ENCODE assay signal across 8 mouse cellular contexts in the genomic region with DNA sequence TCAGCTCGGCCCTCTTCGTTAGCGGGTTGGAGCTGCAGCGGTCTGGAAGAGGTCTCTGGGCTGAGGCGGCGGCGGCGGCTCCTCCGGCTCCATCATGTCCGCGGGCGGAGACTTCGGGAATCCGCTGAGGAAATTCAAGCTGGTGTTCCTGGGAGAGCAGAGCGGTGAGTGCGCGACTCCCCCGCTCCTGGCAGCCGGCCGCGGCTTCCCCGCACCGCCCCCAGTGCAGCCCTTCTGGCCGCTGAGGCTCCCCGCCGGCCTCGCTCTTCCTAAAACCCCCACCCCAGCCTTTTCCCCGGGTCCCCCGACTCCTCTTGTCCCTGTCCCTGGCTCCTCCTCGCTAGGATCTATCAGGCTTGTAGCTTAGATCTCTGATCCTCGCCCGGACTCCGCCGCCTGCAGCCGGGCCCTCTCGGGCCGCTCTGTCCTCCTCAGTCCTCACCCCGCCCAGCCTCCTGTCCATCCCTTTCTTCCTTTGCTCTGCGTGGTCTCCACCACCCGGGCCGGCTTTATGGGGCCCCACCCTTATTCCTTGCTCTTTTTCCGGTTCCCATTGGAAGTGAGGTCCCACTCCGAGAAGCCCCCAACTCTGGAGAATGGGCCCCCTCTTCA. TPM values are rescaled to one million over a fixed set of nuclear protein-coding genes. Genes with fewer than 3 reads are reported as not detected.
DNase-seq lines count a peak whose midpoint lies in the region; ATAC-seq and TF ChIP-seq lines count a peak whose summit lies in the region.

Gene Mrpl48 (minus strand): TSS at position 172 of the 612 bp plus-strand sequence.

- TF ChIP-seq POLR2A in myocyte (IDR thresholded peaks at IDR 0.05; ENCODE audit: insufficient read length, low read depth): no peak

- WGBS in forebrain, embryonic 11.5 days: under 1% methylated on average over 43 of the region's 43 CpGs
- WGBS in heart, embryonic 14.5 days: under 1% methylated on average over 43 of the region's 43 CpGs
- 1% methylated on average over 43 of the region's 43 CpGs for WGBS in liver, embryonic 12.5 days (ENCODE audit: insufficient replicate concordance)
- WGBS in stomach, embryonic 16.5 days: under 1% methylated on average over 43 of the region's 43 CpGs

- H3K36me3 ChIP-seq in E14TG2a.4 (ENCODE audit: insufficient read depth, low read length) (no peaks in the 10 kb centered on the region), myocyte (ENCODE audit: control insufficient read depth, insufficient read depth) (no peaks in the 10 kb centered on the region)
- no peaks in the 10 kb centered on the region for H3K36me3 ChIP-seq in forebrain, embryonic 11.5 days (ENCODE audit: control insufficient read depth, insufficient read depth, low read length)
- no peaks in the 10 kb centered on the region for H3K36me3 ChIP-seq in heart, embryonic 14.5 days (ENCODE audit: control insufficient read depth, insufficient read depth, low read length)
- H3K36me3 ChIP-seq in liver, embryonic 12.5 days: no peaks in the 10 kb centered on the region
- H3K36me3 ChIP-seq in stomach, embryonic 16.5 days (ENCODE audit: control insufficient read depth, insufficient read depth, low read length): no peaks in the 10 kb centered on the region

- no peaks in the 10 kb centered on the region for H3K9me3 ChIP-seq in E14TG2a.4 (ENCODE audit: low read length)
- H3K9me3 ChIP-seq in forebrain, embryonic 11.5 days (ENCODE audit: control insufficient read depth, low read length): no peaks in the 10 kb centered on the region
- no peaks in the 10 kb centered on the region for H3K9me3 ChIP-seq in heart, embryonic 14.5 days (ENCODE audit: control insufficient read depth, low read length)
- no peaks in the 10 kb centered on the region for H3K9me3 ChIP-seq in liver, embryonic 12.5 days (replicated peaks)
- no peaks in the 10 kb centered on the region for H3K9me3 ChIP-seq in stomach, embryonic 16.5 days (replicated peaks; ENCODE audit: control insufficient read depth, low read length)

- H3K27me3 ChIP-seq in E14TG2a.4 (ENCODE audit: insufficient read depth, low read length): no peaks in the 10 kb centered on the region
- H3K27me3 ChIP-seq in forebrain, embryonic 11.5 days (ENCODE audit: control insufficient read depth, insufficient read depth, low read length): no peaks in the 10 kb centered on the region
- no peaks in the 10 kb centered on the region for H3K27me3 ChIP-seq in heart, embryonic 14.5 days (ENCODE audit: control insufficient read depth, insufficient read depth, low read length)
- H3K27me3 ChIP-seq in liver, embryonic 12.5 days (replicated peaks): 0 out of 2 replicates have a peak, but pooled peaks cover 8% of the 10 kb centered on the region
- H3K27me3 ChIP-seq in myocyte (ENCODE audit: control insufficient read depth, insufficient read depth, insufficient read length): no peaks in the 10 kb centered on the region
- no peaks in the 10 kb centered on the region for H3K27me3 ChIP-seq in stomach, embryonic 16.5 days (ENCODE audit: control insufficient read depth, insufficient read depth, low read length)

- DNase-seq in c-Kit-negative CD71-positive TER-119-positive erythroid progenitor cells, embryonic 14.5 days (ENCODE audit: low read depth, low spot score): peak; percentile 45
- DNase-seq in forebrain, embryonic 11.5 days (ENCODE audit: low spot score): peak; percentile 75
- DNase-seq in kidney, postnatal 10 days: peak; percentile 76

- H3K4me2 ChIP-seq in forebrain, embryonic 11.5 days (ENCODE audit: low read depth, low read length, severe bottlenecking): peak within 1 kb of the TSS; percentile 55
- peak within 1 kb of the TSS; percentile 84 for H3K4me2 ChIP-seq in heart, embryonic 14.5 days (ENCODE audit: low read length)
- peak within 1 kb of the TSS; percentile 77 for H3K4me2 ChIP-seq in liver, embryonic 12.5 days
- peak within 1 kb of the TSS; percentile 94 for H3K4me2 ChIP-seq in myocyte (ENCODE audit: low read depth)
- H3K4me2 ChIP-seq in stomach, embryonic 16.5 days (ENCODE audit: low read depth, low read length): peak within 1 kb of the TSS; percentile 84

- peak within 1 kb of the TSS; percentile 98 for H3K27ac ChIP-seq in forebrain, embryonic 11.5 days (ENCODE audit: low read depth, low read length)
- H3K27ac ChIP-seq in heart, embryonic 14.5 days (replicated peaks in 1 of 2; ENCODE audit: control insufficient read depth in 1 of 2, insufficient read depth in 1 of 2, low read depth in 2 of 2, low read length in 2 of 2): peak within 1 kb of the TSS; percentile 95 to 100
- peak within 1 kb of the TSS; percentile 100 for H3K27ac ChIP-seq in liver, embryonic 12.5 days
- peak within 1 kb of the TSS; percentile 97 for H3K27ac ChIP-seq in stomach, embryonic 16.5 days (ENCODE audit: low read length)

- peaks cover 50% of the 10 kb centered on the region for H3K79me2 ChIP-seq in myocyte (ENCODE audit: control insufficient read depth, insufficient read depth)

- peak within 1 kb of the TSS; percentile 100 for H3K4me3 ChIP-seq in E14TG2a.4 (replicated peaks; ENCODE audit: low read length)
- H3K4me3 ChIP-seq in forebrain, embryonic 11.5 days (ENCODE audit: low read depth, low read length): peak within 1 kb of the TSS; percentile 96
- peak within 1 kb of the TSS; percentile 95 to 100 for H3K4me3 ChIP-seq in heart, embryonic 14.5 days (ENCODE audit: control insufficient read depth in 1 of 2, insufficient read depth in 1 of 2, low read depth in 1 of 2, low read length in 2 of 2)
- H3K4me3 ChIP-seq in liver, embryonic 12.5 days: peak within 1 kb of the TSS; percentile 98
- H3K4me3 ChIP-seq in myocyte: peak within 1 kb of the TSS; percentile 77
- peak within 1 kb of the TSS; percentile 90 for H3K4me3 ChIP-seq in stomach, embryonic 16.5 days (replicated peaks; ENCODE audit: low read length)

- peaks cover 22% of the 10 kb centered on the region for H3K4me1 ChIP-seq in E14TG2a.4 (replicated peaks; ENCODE audit: low read depth, low read length)
- no peaks in the 10 kb centered on the region for H3K4me1 ChIP-seq in forebrain, embryonic 11.5 days (replicated peaks; ENCODE audit: control insufficient read depth, insufficient read depth, low read length)
- peaks cover 2 to 9% of the 10 kb centered on the region in 2 experiments; a peak in 3 of 4 replicates for H3K4me1 ChIP-seq in heart, embryonic 14.5 days (ENCODE audit: control insufficient read depth in 2 of 2, insufficient read depth in 2 of 2, low read length in 2 of 2)
- H3K4me1 ChIP-seq in liver, embryonic 12.5 days: peaks cover 22% of the 10 kb centered on the region
- H3K4me1 ChIP-seq in stomach, embryonic 16.5 days (ENCODE audit: control insufficient read depth, insufficient read depth, low read length): peaks cover 7% of the 10 kb centered on the region; the same call in 1 of the 2 replicates

- H3K9ac ChIP-seq in forebrain, embryonic 11.5 days (ENCODE audit: low read length): peak within 1 kb of the TSS; percentile 98
- H3K9ac ChIP-seq in heart, embryonic 14.5 days (ENCODE audit: low read length): peak within 1 kb of the TSS; percentile 100
- H3K9ac ChIP-seq in liver, embryonic 12.5 days: peak within 1 kb of the TSS; percentile 99
- H3K9ac ChIP-seq in stomach, embryonic 16.5 days (ENCODE audit: low read length): peak within 1 kb of the TSS; percentile 98

- ATAC-seq in forebrain, embryonic 11.5 days (replicated peaks; ENCODE audit: low FRiP score): peak; percentile 44
- peak; percentile 25 for ATAC-seq in heart, embryonic 14.5 days (ENCODE audit: insufficient number of reproducible peaks, insufficient read depth, low FRiP score, low read depth)
- peak; percentile 28 for ATAC-seq in liver, embryonic 12.5 days
- peak; percentile 22 for ATAC-seq in stomach, embryonic 16.5 days (ENCODE audit: insufficient read depth, low FRiP score)

- no peak for TF ChIP-seq CTCF in E14TG2a.4 (conservative IDR thresholded peaks at IDR 0.05; ENCODE audit: low read length)

- H3ac ChIP-seq in myocyte (ENCODE audit: control insufficient read depth, insufficient read length): peak within 1 kb of the TSS; percentile 99

TF ChIP-seq in myocyte, 11 proteins besides CTCF, POLR2A, EP300 and RAD21:
- no peak for TF ChIP-seq USF1 (IDR thresholded peaks at IDR 0.05; ENCODE audit: low read depth)
- TF ChIP-seq TCF3 (IDR thresholded peaks at IDR 0.05; ENCODE audit: insufficient read length, low read depth): no peak
- TF ChIP-seq MYOG (IDR thresholded peaks at IDR 0.05; ENCODE audit: control insufficient read depth in 1 of 3, insufficient read depth in 1 of 3, insufficient read length in 2 of 3, low read depth in 2 of 3): no peak
- no peak for TF ChIP-seq REST (IDR thresholded peaks at IDR 0.05; ENCODE audit: insufficient read depth, insufficient read length)
- TF ChIP-seq TCF12 (IDR thresholded peaks at IDR 0.05; ENCODE audit: insufficient read depth, poor library complexity, severe bottlenecking): no peak
- TF ChIP-seq POLR2AphosphoS2 (IDR thresholded peaks at IDR 0.05; ENCODE audit: insufficient read length, low read depth): no peak
- no peak for TF ChIP-seq SRF (IDR thresholded peaks at IDR 0.05; ENCODE audit: control insufficient read depth, insufficient read length, low read depth)
- no peak for TF ChIP-seq E2F4 (IDR thresholded peaks at IDR 0.05; ENCODE audit: insufficient read depth)
- TF ChIP-seq CEBPB (IDR thresholded peaks at IDR 0.05; ENCODE audit: insufficient read depth, poor library complexity, severe bottlenecking): no peak
- TF ChIP-seq MYOD1 (IDR thresholded peaks at IDR 0.05; ENCODE audit: control insufficient read depth in 1 of 3, insufficient read length in 2 of 3, low read depth in 2 of 3): no peak
- TF ChIP-seq MAX (IDR thresholded peaks at IDR 0.05; ENCODE audit: low read depth): no peak

RNA-seq across cellular contexts. Expression of gene Mrpl48, which starts in this region (rescaled TPM):
- polyA plus RNA-seq in forebrain, embryonic 11.5 days (2014; fragmentation: Nextera tagmentation; extraction: Ambion mirVana): 52.2 and 58.6 TPM in 2 replicates
- polyA plus RNA-seq in heart, embryonic 14.5 days (2014; fragmentation: Nextera tagmentation; extraction: Ambion mirVana): 93.8 and 101 TPM in 2 replicates
- polyA plus RNA-seq in liver, embryonic 12.5 days (2016; fragmentation: Nextera tagmentation; extraction: Ambion mirVana): 53.2 and 56.3 TPM in 2 replicates
- 34.4 TPM for polyA plus RNA-seq in myocyte (2012; fragmentation: generic; extraction: Trizol)
- 68.9 and 76.9 TPM in 2 replicates for polyA plus RNA-seq in stomach, embryonic 16.5 days (2015; fragmentation: Nextera tagmentation; extraction: Ambion mirVana)

Comparison
In these comparisons a context has a peak if more than half of its experiments do, and no peak if none do; other contexts are left out.
1. Peak in every context shown above with its lines: DNase-seq, ATAC-seq, H3K4me3 ChIP-seq and H3K27ac ChIP-seq.